9 mouse cellular contexts compared by ENCODE assay signal in genomic region chr10:127591514-127591913, GRCm38 (mm10). TPM values are rescaled to one million over a fixed set of nuclear protein-coding genes. Genes with fewer than 3 reads are reported as not detected.
DNase-seq lines count a peak whose midpoint lies in the region; ATAC-seq and TF ChIP-seq lines count a peak whose summit lies in the region.
"Had no signal": no experiment of that assay in that cellular context is flagged by ENCODE, and none has a peak within 500 bp of the region (broad histone marks: within the 10 kb centered on the region; RNA-seq: fewer than 3 reads in every experiment).

No protein-coding gene starts in this region.

- no peaks in the 10 kb centered on the region for H3K27me3 ChIP-seq in heart, embryonic 10.5 days (ENCODE audit: insufficient read depth, poor library complexity, severe bottlenecking)
- no peaks in the 10 kb centered on the region for H3K27me3 ChIP-seq in embryonic facial prominence, embryonic 14.5 days (replicated peaks; ENCODE audit: control insufficient read depth, insufficient read depth, low read length)
- H3K27me3 ChIP-seq in liver, embryonic 16.5 days (ENCODE audit: control insufficient read depth, insufficient read depth, low read depth, low read length): no peaks in the 10 kb centered on the region

- no peak overlapping the region for H3K4me2 ChIP-seq in embryonic facial prominence, embryonic 14.5 days (ENCODE audit: low read depth, low read length)
- no peak overlapping the region for H3K4me2 ChIP-seq in liver, embryonic 16.5 days (ENCODE audit: low read depth, low read length)

- no peak for DNase-seq in heart, embryonic 10.5 days (ENCODE audit: low spot score)
- DNase-seq in heart, adult 8-10 months (ENCODE audit: low spot score): no peak
- DNase-seq in ES-E14 (ENCODE audit: low read depth, low spot score): no peak
- peak; percentile 46 for DNase-seq in embryonic facial prominence, embryonic 14.5 days (ENCODE audit: low spot score)
- no peak for DNase-seq in urinary bladder, adult 18-20 months (ENCODE audit: low spot score in 2 of 2)
- no peak for DNase-seq in urinary bladder, postnatal 10 days (ENCODE audit: low spot score)
- DNase-seq in thymus, postnatal 4 days: no peak

- peak; percentile 51; the same call in 1 of the 2 replicates for ATAC-seq in embryonic facial prominence, embryonic 14.5 days (ENCODE audit: low read depth)
- no peak for ATAC-seq in liver, embryonic 16.5 days (ENCODE audit: low read depth)

- H3K4me1 ChIP-seq in heart, embryonic 10.5 days: peaks cover 61% of the 10 kb centered on the region
- H3K4me1 ChIP-seq in ES-E14 (ENCODE audit: control insufficient read depth in 2 of 2, insufficient read depth in 2 of 2, low read length in 2 of 2, poor library complexity in 1 of 2): peaks cover 8 to 38% of the 10 kb centered on the region in 2 experiments
- H3K4me1 ChIP-seq in embryonic facial prominence, embryonic 14.5 days (ENCODE audit: control insufficient read depth, insufficient read depth, low read length): peaks cover 6% of the 10 kb centered on the region
- peaks cover 17% of the 10 kb centered on the region for H3K4me1 ChIP-seq in liver, embryonic 16.5 days (ENCODE audit: control insufficient read depth, low read depth, low read length)

- no peaks in the 10 kb centered on the region for H3K9me3 ChIP-seq in heart, embryonic 10.5 days
- no peaks in the 10 kb centered on the region for H3K9me3 ChIP-seq in ES-E14 (ENCODE audit: control insufficient read depth, insufficient read depth, low read depth, low read length)
- no peaks in the 10 kb centered on the region for H3K9me3 ChIP-seq in embryonic facial prominence, embryonic 14.5 days (ENCODE audit: control insufficient read depth, low read length)
- no peaks in the 10 kb centered on the region for H3K9me3 ChIP-seq in liver, embryonic 16.5 days (replicated peaks; ENCODE audit: control insufficient read depth, low read length)

- H3K9ac ChIP-seq in ES-E14 (ENCODE audit: insufficient read depth, low read depth, low read length, poor library complexity, severe bottlenecking): peak overlapping the region; percentile 51; the same call in 1 of the 2 replicates
- H3K9ac ChIP-seq in embryonic facial prominence, embryonic 14.5 days (ENCODE audit: low read depth, low read length): 0 out of 2 replicates have a peak overlapping the region, but pooled peaks have one; percentile 1
- no peak overlapping the region for H3K9ac ChIP-seq in liver, embryonic 16.5 days (ENCODE audit: low read depth, low read length)

- peaks cover 75% of the 10 kb centered on the region for H3K36me3 ChIP-seq in heart, embryonic 10.5 days
- H3K36me3 ChIP-seq in ES-E14 (ENCODE audit: control insufficient read depth, insufficient read depth, low read length, poor library complexity, severe bottlenecking): no peaks in the 10 kb centered on the region
- peaks cover 89% of the 10 kb centered on the region for H3K36me3 ChIP-seq in embryonic facial prominence, embryonic 14.5 days (ENCODE audit: control insufficient read depth, insufficient read depth, low read length)
- no peaks in the 10 kb centered on the region; the same call in 1 of the 2 replicates for H3K36me3 ChIP-seq in liver, embryonic 16.5 days (ENCODE audit: control insufficient read depth, insufficient read depth)

- 48% methylated on average over 7 of the region's 7 CpGs for WGBS in heart, embryonic 10.5 days
- WGBS in embryonic facial prominence, embryonic 14.5 days: 56% methylated on average over 7 of the region's 7 CpGs
- 53% methylated on average over 7 of the region's 7 CpGs for WGBS in liver, embryonic 16.5 days (ENCODE audit: insufficient replicate concordance)

- in situ Hi-C loops in ES-E14 (cut with MboI; ENCODE audit: low sequenced_read_pairs in 2 of 2, unreplicated experiment in 2 of 2): no loop called here

- H3K4me3 ChIP-seq in heart, embryonic 10.5 days: no peak overlapping the region
- no peak overlapping the region for H3K4me3 ChIP-seq in ES-E14 (ENCODE audit: insufficient read depth in 1 of 2, low read depth in 1 of 2, low read length in 2 of 2, poor library complexity in 1 of 2, severe bottlenecking in 1 of 2)
- H3K4me3 ChIP-seq in embryonic facial prominence, embryonic 14.5 days (ENCODE audit: low read depth, low read length): no peak overlapping the region
- H3K4me3 ChIP-seq in liver, embryonic 16.5 days (ENCODE audit: low read depth, low read length): no peak overlapping the region

- H3K27ac ChIP-seq in heart, embryonic 10.5 days: peak overlapping the region; percentile 57; the same call in 1 of the 2 replicates
- peak overlapping the region; percentile 84 for H3K27ac ChIP-seq in ES-E14 (ENCODE audit: insufficient read depth, low read depth, low read length, poor library complexity, severe bottlenecking)
- H3K27ac ChIP-seq in embryonic facial prominence, embryonic 14.5 days (replicated peaks; ENCODE audit: low read depth, low read length): no peak overlapping the region
- H3K27ac ChIP-seq in liver, embryonic 16.5 days (ENCODE audit: low read length): peak overlapping the region; percentile 50

TF ChIP-seq in ES-E14, 5 proteins besides CTCF, POLR2A, EP300 and RAD21:
- no peak for TF ChIP-seq ZNF384 (IDR thresholded peaks at IDR 0.05; ENCODE audit: low read depth, low read length)
- no peak for TF ChIP-seq ZC3H11A (IDR thresholded peaks at IDR 0.05; ENCODE audit: borderline replicate concordance, low read depth, low read length)
- TF ChIP-seq HCFC1 (IDR thresholded peaks at IDR 0.05; ENCODE audit: borderline replicate concordance, insufficient read depth, low read length): no peak

RNA-seq across cellular contexts. Expression of gene Lrp1, which starts 29.4 kb away (rescaled TPM):
- polyA plus RNA-seq in heart, embryonic 10.5 days (2016; fragmentation: Nextera tagmentation; extraction: Ambion mirVana): 37.4 and 51.8 TPM in 2 replicates
- total RNA-seq in heart, adult 8-10 months (2022): 10 to 100 TPM; 64.0 to 88.9 (median 74.0) TPM
- total RNA-seq in ES-E14 (2012; rRNA removed): 69.6 and 91.4 TPM in 2 replicates
- 137 and 145 TPM in 2 replicates for polyA plus RNA-seq in embryonic facial prominence, embryonic 14.5 days (2014; fragmentation: Nextera tagmentation; extraction: Ambion mirVana)
- 31.9 and 36.3 TPM in 2 replicates for polyA plus RNA-seq in liver, embryonic 16.5 days (2015; fragmentation: Nextera tagmentation; extraction: Ambion mirVana)

RNA-seq across cellular contexts. Expression of gene Stat6, which starts 51.3 kb away (rescaled TPM):
- polyA plus RNA-seq in heart, embryonic 10.5 days (2016; fragmentation: Nextera tagmentation; extraction: Ambion mirVana): 22.5 and 28.1 TPM in 2 replicates
- 10 to 100 TPM; 38.4 to 43.7 (median 43.2) TPM for total RNA-seq in heart, adult 8-10 months (2022)
- total RNA-seq in ES-E14 (2012; rRNA removed): 18.6 and 26.0 TPM in 2 replicates
- polyA plus RNA-seq in embryonic facial prominence, embryonic 14.5 days (2014; fragmentation: Nextera tagmentation; extraction: Ambion mirVana): 22.9 and 23.1 TPM in 2 replicates
- polyA plus RNA-seq in liver, embryonic 16.5 days (2015; fragmentation: Nextera tagmentation; extraction: Ambion mirVana): 14.8 and 17.7 TPM in 2 replicates

RNA-seq across cellular contexts. Expression of gene Nxph4, which starts 57.2 kb away (rescaled TPM):
- 0.16 and 0.33 TPM in 2 replicates for polyA plus RNA-seq in heart, embryonic 10.5 days (2016; fragmentation: Nextera tagmentation; extraction: Ambion mirVana)
- under 1 TPM; 0.22 to 0.66 (median 0.50) TPM for total RNA-seq in heart, adult 8-10 months (2022)
- total RNA-seq in ES-E14 (2012; rRNA removed): 0.76 and 1.6 TPM in 2 replicates
- 5.2 and 6.1 TPM in 2 replicates for polyA plus RNA-seq in embryonic facial prominence, embryonic 14.5 days (2014; fragmentation: Nextera tagmentation; extraction: Ambion mirVana)
- polyA plus RNA-seq in liver, embryonic 16.5 days (2015; fragmentation: Nextera tagmentation; extraction: Ambion mirVana): 0.14 TPM in 1 of 2 replicates, not detected in the other
- polyA plus RNA-seq: spleen, adult 2 months had no signal
